Mouse (Mus musculus) ZHBTc4 (cell line): ENCODE measurements around the gene Trim72.

ENCODE experiments used
- DNase-seq: peaks from one replicate; pipeline ENCODE4 v3.0.0-alpha.2; 2011; ENCODE audit warnings: low read depth, low spot score

Trim72 gene

DNA sequence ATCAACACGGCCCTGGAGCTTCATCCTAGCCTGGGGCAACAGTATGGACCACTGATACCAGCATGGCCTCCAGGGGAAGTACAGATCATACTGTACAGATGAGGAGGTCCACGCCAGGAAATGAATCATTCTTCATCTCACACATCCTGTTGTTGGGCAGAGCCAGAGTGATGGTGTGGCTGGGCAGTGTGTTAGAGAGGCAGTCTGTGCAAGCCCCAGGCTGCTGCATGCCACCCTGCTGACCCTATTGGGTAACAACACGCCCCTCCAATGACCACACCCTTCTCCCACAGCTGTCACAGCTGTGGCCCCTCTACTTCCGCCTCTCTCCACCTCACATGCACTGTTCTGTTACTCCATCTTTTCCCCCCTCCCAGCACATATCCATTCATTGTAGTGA, 47.0 kb downstream of the Trim72 start:
- DNase-seq = no peak

DNA sequence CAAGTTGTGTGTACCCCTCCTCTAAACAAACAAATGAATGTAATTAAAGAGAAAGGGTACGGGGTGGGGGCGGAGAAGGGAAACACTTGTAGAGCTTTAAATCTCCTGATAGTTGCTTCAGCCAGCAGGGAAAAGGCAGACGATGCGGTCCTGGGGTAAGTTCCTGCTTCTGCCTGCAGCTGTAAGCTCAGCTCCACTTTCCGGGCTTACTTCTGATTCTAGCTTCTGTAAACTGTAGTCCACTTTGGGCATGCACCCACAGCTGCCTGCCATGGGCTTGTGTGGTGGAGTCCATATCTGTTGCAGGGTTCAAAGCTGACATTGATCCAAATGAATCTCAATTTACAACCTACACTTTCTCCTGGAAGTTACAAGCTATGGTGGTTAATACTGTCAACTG, 49.3 kb downstream of the Trim72 start:
- no peak for DNase-seq

DNA sequence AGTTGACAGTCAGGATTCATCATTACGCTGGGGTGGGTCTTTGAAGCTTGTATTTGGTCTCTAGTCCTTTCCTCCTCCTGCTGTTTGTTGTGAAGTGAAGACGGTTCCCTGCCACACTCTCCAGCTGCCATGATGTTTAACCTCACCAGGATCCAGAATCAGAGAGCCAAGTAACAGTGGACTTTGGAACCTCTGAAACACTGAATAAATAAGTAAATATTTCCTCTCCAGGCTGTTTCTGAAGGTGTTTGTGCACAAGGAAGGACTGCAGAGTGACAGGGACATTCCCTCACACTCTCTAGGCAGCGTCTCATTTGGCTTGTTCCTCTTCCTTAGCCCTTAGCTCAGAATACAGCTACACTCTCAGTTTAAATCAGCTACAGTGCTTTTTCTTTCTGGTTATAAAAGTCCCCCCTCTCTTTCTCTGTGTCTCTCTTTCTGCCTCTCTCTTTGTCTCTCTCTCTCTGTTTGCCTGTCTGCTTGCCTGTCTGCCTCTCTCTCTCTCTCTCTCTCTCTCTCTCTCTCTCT, 53.2 kb downstream of the Trim72 start:
- DNase-seq = no peak

DNA sequence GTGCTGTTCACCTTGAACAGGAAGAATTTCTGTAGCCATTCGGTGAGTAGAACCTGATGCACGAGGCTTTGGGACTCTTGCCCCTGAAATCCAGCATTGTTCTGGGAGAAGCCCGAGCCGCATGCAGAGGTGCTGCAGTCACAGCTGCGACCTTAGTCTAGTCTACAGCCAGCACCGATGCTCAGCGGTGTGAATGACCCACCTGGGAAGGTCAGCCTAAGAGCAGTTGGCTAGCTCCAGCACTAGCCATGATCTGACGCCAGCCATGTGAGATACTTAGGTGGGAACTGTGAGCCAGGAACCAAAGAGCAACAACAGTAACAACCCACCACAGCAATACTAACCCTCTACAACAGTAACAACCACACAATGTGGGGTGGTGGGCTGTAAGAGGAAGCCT, 54.1 kb downstream of the Trim72 start:
- no peak for DNase-seq

DNA sequence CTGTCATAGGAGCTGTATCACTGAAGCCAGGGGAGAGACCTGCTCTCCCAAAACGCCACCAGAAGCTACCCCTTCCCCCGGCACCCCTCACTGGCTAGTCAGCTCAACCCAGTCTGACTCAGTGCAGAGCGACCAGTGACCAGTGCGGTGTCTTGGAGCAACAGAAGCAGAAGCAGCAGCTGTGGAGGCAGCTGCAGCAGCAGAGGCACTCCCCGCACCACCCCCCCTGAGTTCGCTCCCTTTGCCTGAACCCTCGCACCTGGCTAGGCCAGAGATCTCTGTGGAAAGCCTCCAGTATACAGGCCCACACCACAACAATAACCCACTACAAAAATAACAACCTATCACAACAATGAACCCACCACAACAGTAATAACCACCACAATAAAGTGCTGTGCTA, 54.8 kb downstream of the Trim72 start:
- DNase-seq = no peak

DNA sequence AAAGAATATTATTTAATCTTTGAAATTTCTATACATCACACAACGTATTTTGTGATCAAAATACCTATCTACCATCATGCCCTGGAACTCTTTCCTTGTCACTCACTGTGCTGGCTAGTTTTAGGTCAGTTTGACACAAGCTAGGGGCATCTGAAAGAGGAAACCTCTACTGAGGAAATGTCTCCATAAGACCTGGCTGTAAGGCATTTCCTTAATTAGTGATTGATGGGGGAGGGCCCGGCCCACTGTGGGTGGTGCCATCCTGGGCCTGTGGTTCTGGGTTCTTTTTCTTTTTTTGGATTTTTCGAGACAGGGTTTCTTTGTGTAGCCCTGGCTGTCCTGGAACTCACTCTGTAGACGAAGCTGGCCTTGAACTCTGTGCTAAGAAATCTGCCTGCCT, 55.3 kb downstream of the Trim72 start:
- no peak for DNase-seq
